Mouse (Mus musculus) forebrain, embryonic 16.5 days (tissue): ENCODE results near the gene Srebf1. TPM values are rescaled to one million over a fixed set of nuclear protein-coding genes. Genes with fewer than 3 reads are reported as not detected.

Experiments used
- ATAC-seq: fragments of 200-750 bp; cut with Nextera tagmentation; 2 replicates; pipeline ENCODE4 v1.8.0; 2017; ENCODE audit warnings: mild to moderate bottlenecking, moderate library complexity
- H3K27ac ChIP-seq: fragments of 300-500 bp; sonication (generic); 2 replicates; pipeline ENCODE4 v1.5.1; 2014; ENCODE audit warnings: low read length, control low read depth
- H3K27me3 ChIP-seq: fragments of 300-500 bp; sonication (generic); replicated peaks from 2 replicates; pipeline ENCODE4 v1.6.1; 2014; ENCODE audit warnings: low read length; ENCODE audit not compliant: control insufficient read depth, insufficient read depth
- H3K36me3 ChIP-seq: fragments of 300-500 bp; sonication (generic); 2 replicates; pipeline ENCODE4 v1.6.1; 2014; ENCODE audit not compliant: control insufficient read depth, insufficient read depth
- H3K4me1 ChIP-seq: fragments of 300-500 bp; sonication (generic); replicated peaks from 2 replicates; pipeline ENCODE4 v1.6.1; 2014; ENCODE audit warnings: low read length; ENCODE audit not compliant: control insufficient read depth, insufficient read depth
- H3K4me2 ChIP-seq: fragments of 300-500 bp; sonication (generic); 2 replicates; pipeline ENCODE4 v1.6.1; 2014; ENCODE audit warnings: mild to moderate bottlenecking, low read length, control low read depth
- H3K4me3 ChIP-seq: fragments of 300-500 bp; sonication (generic); replicated peaks from 2 replicates; pipeline ENCODE4 v1.5.1; 2014; ENCODE audit warnings: mild to moderate bottlenecking, low read length, control low read depth
- H3K9ac ChIP-seq: fragments of 300-500 bp; sonication (generic); replicated peaks from 2 replicates; pipeline ENCODE4 v1.6.1; 2014; ENCODE audit warnings: low read depth, low read length, control low read depth
- H3K9me3 ChIP-seq: fragments of 300-500 bp; sonication (generic); 2 replicates; pipeline ENCODE4 v1.6.1; 2016; ENCODE audit warnings: low read length; ENCODE audit not compliant: control insufficient read depth
- WGBS: fragments of 180-500 bp; shearing (Covaris S2); extraction: QIAGEN DNeasy Blood & Tissue Kit; methylation state at CpG from one replicate; pipeline ENCODE4 v1.1.7; 2014; 5-methylcytosine and 5-hydroxymethylcytosine counted together
- polyA plus RNA-seq: library from polyadenylated mRNA; unstranded; fragments of >200 nt; fragmentation: Nextera tagmentation; extraction: Ambion mirVana; gene quantifications from 2 replicates; pipeline ENCODE4 v1.2.1, GENCODE M21; 2015

The Srebf1 gene
- polyA plus RNA-seq, 1 experiment from 2014 or later = 41.1 TPM

DNA sequence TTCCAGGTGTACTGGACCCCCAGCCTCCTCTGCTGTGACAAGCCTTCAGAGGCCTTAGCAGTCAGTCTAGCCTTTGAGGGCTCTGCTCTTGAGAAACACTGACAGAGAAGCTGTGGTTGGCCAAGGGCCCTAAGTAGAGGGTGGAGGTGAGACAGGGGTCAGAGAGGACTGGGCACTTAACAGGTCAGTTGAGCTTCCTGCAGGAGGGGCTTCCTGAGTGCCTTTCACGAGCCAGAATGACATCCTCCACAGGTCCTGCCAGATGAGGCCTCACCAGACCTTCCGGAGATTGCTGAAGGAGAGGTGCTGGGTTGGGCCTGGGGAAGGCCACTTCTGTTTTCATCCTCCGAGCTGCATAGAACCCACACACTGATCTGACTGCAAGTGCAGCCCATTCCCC lies 6.1 kb upstream of the Srebf1 start:
- WGBS = 84% methylated on average over 3 of the region's 3 CpGs
- Histone ChIP-seq H3K27me3 (no peaks in the 10 kb centered on the region), H3K4me1 (peaks cover 6% of the 10 kb centered on the region), H3K9me3 (no peaks in the 10 kb centered on the region), H3K4me2 (no peak overlapping the region), H3K36me3 (peaks cover 4% of the 10 kb centered on the region; the same call in 1 of the 2 replicates), H3K27ac (no peak overlapping the region), H3K4me3 (no peak overlapping the region), H3K9ac (no peak overlapping the region)
- ATAC-seq = no peak

DNA sequence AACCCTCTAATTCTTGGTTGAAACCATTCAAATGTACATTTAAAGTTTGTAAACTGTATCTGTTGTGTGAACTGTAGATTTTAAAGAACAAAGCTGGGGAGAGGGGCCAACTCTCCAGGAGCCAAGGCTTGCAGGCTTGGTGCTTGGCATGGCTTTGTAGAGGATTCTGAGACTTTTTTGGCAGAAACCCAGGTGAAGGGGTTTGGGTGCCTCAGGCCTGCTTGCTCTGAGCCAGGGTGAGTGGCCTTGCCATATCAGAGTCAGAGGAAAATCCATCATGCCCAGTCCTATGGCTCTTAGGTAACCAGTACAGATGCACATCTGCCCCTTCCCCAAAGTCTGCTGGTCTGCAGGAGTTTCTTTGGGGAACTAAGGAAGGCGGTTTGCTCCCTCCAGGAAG lies 3.5 kb upstream of the Srebf1 start:
- H3K4me2 ChIP-seq = no peak overlapping the region
- H3K27me3 ChIP-seq = no peaks in the 10 kb centered on the region; the same call in 1 of the 2 replicates
- ATAC-seq = no peak
- WGBS = 84% methylated on average over 1 of the region's 1 CpGs
- no peak overlapping the region for H3K4me3 ChIP-seq
- no peak overlapping the region for H3K27ac ChIP-seq
- H3K36me3 ChIP-seq = peaks cover 4% of the 10 kb centered on the region; the same call in 1 of the 2 replicates
- H3K4me1 ChIP-seq = peaks cover 14% of the 10 kb centered on the region
- no peak overlapping the region for H3K9ac ChIP-seq
- no peaks in the 10 kb centered on the region for H3K9me3 ChIP-seq

DNA sequence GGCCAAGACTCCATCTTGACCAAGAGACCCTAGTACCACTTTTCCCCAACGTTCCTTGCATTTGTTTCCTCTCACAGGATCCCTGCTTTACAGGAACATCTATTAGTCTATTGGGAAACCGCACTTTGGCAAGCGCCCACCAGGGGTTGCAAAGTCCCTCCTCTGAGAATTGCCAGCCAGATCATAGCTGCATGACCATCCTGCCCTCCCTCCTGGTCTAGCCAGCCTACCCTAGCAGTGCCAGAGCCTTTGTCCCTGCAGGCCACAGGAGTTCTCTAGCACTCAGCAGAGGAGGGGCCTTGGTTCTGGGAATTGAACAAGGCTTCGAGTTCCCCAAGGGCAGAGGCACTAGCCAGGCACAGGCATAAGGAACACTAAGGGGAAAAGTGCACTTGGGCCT lies 2.3 kb upstream of the Srebf1 start:
- no peak for ATAC-seq
- Histone ChIP-seq H3K9me3 (no peaks in the 10 kb centered on the region), H3K27ac (no peak overlapping the region), H3K4me2 (no peak overlapping the region), H3K4me3 (no peak overlapping the region), H3K36me3 (peaks cover under 1% of the 10 kb centered on the region; the same call in 1 of the 2 replicates), H3K27me3 (no peaks in the 10 kb centered on the region; the same call in 1 of the 2 replicates), H3K9ac (no peak overlapping the region), H3K4me1 (peaks cover 18% of the 10 kb centered on the region)
- WGBS = 54% methylated on average over 4 of the region's 4 CpGs

DNA sequence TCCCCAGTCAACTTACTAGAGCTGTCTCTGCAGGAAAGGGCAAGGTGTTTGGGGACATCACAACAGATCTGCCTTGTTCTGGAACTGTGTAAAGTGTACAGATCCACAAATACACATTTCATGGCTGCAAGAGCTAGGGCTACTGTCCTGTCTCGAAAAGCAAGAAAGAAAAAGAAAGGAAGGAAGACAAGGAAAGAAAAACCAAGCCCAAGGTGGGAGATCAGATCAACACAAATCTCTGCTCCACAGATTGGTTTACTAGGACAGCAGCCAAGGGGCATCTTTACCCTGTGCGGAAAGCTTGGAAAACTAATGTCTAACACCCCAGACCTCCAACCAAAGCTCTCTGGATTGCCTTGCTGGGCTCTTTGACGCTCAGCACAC lies 304 bp downstream of the Srebf1 start:
- H3K9ac ChIP-seq = no peak overlapping the region; the same call in 1 of the 2 replicates
- H3K4me1 ChIP-seq = peaks cover 23% of the 10 kb centered on the region
- no peaks in the 10 kb centered on the region for H3K9me3 ChIP-seq
- no peak overlapping the region for H3K27ac ChIP-seq
- no peak overlapping the region; the same call in 1 of the 2 replicates for H3K4me2 ChIP-seq
- 54% methylated on average over 3 of the region's 3 CpGs for WGBS
- no peak for ATAC-seq
- H3K36me3 ChIP-seq = no peaks in the 10 kb centered on the region
- H3K27me3 ChIP-seq = no peaks in the 10 kb centered on the region; the same call in 1 of the 2 replicates
- peak overlapping the region; percentile 32; the same call in 1 of the 2 replicates for H3K4me3 ChIP-seq

DNA sequence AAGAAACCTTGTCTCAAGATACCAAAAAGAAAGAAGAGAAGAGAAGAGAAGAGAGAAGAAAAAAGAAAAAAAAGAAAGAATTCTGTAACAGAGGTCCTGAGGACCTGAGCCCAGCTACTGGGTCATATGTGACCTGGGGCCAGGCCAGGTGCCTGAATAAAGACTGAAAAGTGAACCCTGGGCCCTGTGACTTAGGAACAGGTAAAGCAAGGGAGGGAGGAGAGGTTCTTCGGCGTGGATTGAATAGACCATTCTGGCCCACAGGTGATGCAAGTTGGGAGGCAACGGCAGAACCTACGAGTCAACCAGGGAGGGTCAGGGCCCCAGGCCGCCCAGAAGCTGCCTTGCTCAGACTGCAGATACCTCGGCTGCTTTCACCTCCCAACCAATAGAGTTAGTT lies 956 bp downstream of the Srebf1 start:
- H3K9me3 ChIP-seq = no peaks in the 10 kb centered on the region
- WGBS = 89% methylated on average over 6 of the region's 6 CpGs
- no peaks in the 10 kb centered on the region; the same call in 1 of the 2 replicates for H3K27me3 ChIP-seq
- ATAC-seq = no peak
- H3K9ac ChIP-seq = no peak overlapping the region
- H3K4me3 ChIP-seq = no peak overlapping the region
- no peak overlapping the region for H3K27ac ChIP-seq
- no peaks in the 10 kb centered on the region for H3K36me3 ChIP-seq
- no peak overlapping the region for H3K4me2 ChIP-seq
- H3K4me1 ChIP-seq = peaks cover 23% of the 10 kb centered on the region

DNA sequence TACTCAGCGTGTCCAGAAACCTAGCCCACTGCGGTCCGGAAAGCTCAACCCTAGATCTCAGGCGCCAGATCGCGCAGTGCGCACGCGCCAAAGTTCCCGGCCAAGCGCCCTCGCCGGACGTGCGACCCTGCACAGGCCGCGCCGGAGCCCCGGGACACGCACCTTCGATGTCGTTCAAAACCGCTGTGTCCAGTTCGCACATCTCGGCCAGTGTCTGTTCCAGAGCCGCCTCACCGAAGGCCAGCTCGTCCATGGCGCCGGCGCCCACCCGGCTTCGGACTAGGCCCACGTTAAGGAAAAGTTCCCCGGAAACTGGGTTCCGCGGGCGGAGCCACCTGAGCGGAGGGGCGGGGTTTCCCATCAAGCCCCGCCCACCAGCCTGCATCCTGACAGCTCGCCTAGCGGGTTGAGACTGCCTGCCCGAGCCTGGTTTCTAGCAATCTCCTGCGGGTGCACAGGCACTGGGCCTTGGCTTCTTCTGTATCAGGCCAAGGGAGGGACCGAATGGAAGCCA lies 2.0 kb downstream of the Srebf1 start:
- no peaks in the 10 kb centered on the region for H3K36me3 ChIP-seq
- H3K4me1 ChIP-seq = peaks cover 21% of the 10 kb centered on the region
- peak; percentile 79 for ATAC-seq
- H3K27me3 ChIP-seq = no peaks in the 10 kb centered on the region; the same call in 1 of the 2 replicates
- H3K4me2 ChIP-seq = peak overlapping the region; percentile 68
- WGBS = under 1% methylated on average over 46 of the region's 46 CpGs
- no peak overlapping the region for H3K27ac ChIP-seq
- peak overlapping the region; percentile 60 for H3K9ac ChIP-seq
- H3K4me3 ChIP-seq = peak overlapping the region; percentile 65
- no peaks in the 10 kb centered on the region for H3K9me3 ChIP-seq

DNA sequence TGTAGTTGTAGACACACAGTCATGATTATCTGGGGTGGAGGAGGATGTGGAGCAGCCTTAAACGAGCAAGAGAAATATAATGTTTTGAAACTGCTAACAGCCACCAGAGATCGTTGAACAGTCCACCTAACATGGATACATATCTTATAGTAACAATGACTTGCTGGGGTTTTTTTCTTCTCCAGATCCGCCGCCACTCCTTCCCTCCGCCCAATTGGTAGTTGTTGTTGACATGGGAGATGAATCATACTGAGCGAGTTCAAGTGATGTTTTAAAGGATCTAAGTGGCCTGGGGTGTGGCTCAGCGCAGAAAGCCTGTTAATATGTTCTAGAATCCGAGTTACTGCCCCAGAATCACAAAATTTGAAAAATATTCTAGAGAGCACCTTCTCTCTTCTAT lies 2.8 kb downstream of the Srebf1 start:
- no peak overlapping the region for H3K27ac ChIP-seq
- no peaks in the 10 kb centered on the region; the same call in 1 of the 2 replicates for H3K27me3 ChIP-seq
- no peaks in the 10 kb centered on the region for H3K9me3 ChIP-seq
- 45% methylated on average over 8 of the region's 8 CpGs for WGBS
- peak overlapping the region; percentile 65 for H3K4me3 ChIP-seq
- H3K36me3 ChIP-seq = no peaks in the 10 kb centered on the region
- peaks cover 21% of the 10 kb centered on the region for H3K4me1 ChIP-seq
- peak overlapping the region; percentile 60 for H3K9ac ChIP-seq
- peak overlapping the region; percentile 68 for H3K4me2 ChIP-seq
- ATAC-seq = no peak

DNA sequence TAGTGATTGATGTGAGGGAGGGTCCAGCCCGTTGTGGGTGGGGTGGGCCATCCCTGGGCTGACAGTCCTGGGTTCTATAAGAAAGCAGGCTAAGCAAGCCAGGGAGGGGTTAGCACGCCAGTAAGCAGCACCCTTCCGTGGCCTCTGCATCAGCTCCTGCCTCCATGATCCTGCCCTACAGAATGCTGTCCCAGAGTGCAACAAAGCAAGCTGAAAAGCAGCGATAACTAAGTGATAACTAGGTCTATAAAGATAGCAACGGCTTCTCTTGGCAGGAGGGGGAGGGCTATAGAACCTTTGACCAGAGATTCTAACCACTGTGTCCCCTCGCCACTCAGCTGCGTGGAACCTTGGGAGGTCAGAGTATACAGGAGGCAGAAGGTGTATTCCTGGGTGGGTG lies 4.9 kb downstream of the Srebf1 start:
- Histone ChIP-seq H3K4me3 (no peak overlapping the region), H3K4me2 (no peak overlapping the region), H3K9ac (no peak overlapping the region), H3K9me3 (no peaks in the 10 kb centered on the region), H3K4me1 (peaks cover 14% of the 10 kb centered on the region), H3K36me3 (no peaks in the 10 kb centered on the region), H3K27me3 (no peaks in the 10 kb centered on the region; the same call in 1 of the 2 replicates), H3K27ac (no peak overlapping the region)
- whole genome bisulfite sequencing = 91% methylated on average over 7 of the region's 7 CpGs
- ATAC-seq = no peak

DNA sequence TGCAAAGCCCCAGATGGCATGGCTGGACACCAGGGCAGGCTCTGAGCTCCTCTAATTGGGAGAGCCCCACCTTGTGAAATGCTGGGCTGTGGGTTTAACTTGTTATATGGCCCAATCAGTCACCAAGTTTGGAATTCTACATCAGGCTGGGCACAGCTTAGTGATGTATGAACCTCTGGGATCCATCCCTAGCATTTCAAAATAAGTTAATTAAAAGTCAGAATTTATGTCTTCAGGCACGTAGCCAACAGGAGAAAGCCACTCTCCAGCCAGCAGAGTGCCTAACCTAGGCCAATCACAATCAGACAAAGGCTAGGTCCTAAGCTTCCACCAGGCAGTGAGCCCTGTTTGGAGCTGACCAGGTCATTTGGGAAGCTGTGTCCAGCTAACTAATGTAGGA lies 5.7 kb downstream of the Srebf1 start:
- 74% methylated on average over 1 of the region's 1 CpGs for WGBS
- Histone ChIP-seq H3K27ac (no peak overlapping the region), H3K9ac (no peak overlapping the region), H3K9me3 (no peaks in the 10 kb centered on the region), H3K27me3 (no peaks in the 10 kb centered on the region; the same call in 1 of the 2 replicates), H3K4me1 (peaks cover 15% of the 10 kb centered on the region), H3K36me3 (no peaks in the 10 kb centered on the region), H3K4me3 (no peak overlapping the region), H3K4me2 (no peak overlapping the region)
- ATAC-seq = no peak

DNA sequence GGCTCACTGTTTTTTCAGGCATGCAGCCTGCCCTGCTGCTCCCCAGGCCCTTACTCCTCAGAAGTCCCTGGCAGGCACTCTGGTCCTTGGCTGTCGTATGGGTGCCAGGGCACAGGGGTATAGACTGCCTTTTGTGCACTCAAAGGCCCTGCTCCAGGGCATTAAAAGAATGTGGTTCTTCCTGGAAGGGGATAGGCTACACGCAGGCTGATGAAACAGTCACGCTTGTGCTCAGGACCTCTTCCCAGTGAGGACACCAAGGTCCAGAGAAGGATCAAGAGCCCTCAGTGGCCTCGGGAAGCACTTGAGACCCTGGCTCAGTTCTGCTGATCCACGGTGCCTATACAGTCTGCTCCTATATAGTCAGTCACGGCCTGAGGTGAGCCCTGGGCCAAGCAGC lies 9.1 kb downstream of the Srebf1 start:
- Histone ChIP-seq H3K36me3 (no peaks in the 10 kb centered on the region), H3K4me3 (no peak overlapping the region), H3K9me3 (no peaks in the 10 kb centered on the region), H3K27ac (no peak overlapping the region), H3K27me3 (no peaks in the 10 kb centered on the region), H3K9ac (no peak overlapping the region), H3K4me1 (peaks cover 30% of the 10 kb centered on the region), H3K4me2 (no peak overlapping the region)
- no peak for ATAC-seq
- 59% methylated on average over 6 of the region's 6 CpGs for WGBS
